Mouse (Mus musculus): Measurements from ENCODE around the gene B4galnt4.

DNA sequence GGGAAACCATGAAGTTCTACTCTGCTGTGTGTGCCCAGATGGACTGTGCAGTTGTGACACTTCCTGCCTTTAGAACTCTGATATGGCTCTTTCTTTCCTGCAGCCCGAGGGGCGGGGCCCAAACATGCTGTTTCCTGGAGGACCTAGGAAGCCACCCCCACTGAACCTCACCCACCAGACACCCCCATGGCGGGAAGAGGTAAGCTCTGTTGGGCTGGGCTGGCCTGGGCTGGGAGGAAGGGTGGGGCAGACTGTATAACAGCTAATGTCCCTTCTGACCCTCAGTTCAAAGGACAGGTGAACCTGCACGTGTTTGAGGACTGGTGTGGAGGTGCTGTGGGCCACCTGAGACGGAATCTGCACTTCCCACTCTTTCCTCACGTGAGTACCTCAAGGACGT, 3.3 kb downstream of the B4galnt4 start:
- TF ChIP-seq JUND (IDR thresholded peaks at IDR 0.05; ENCODE audit: low read depth, low read length) (no peak), CTCF (IDR thresholded peaks at IDR 0.05 in 2 of 3, conservative IDR thresholded peaks at IDR 0.05 in 1 of 3; ENCODE audit: control insufficient read depth in 1 of 3, insufficient read depth in 1 of 3, low read depth in 2 of 3, low read length in 3 of 3, poor library complexity in 1 of 3, severe bottlenecking in 1 of 3) (no peak), GABPA (IDR thresholded peaks at IDR 0.05; ENCODE audit: low read depth, low read length) (no peak), TCF12 (IDR thresholded peaks at IDR 0.05; ENCODE audit: low read depth, low read length) (no peak), POLR2A (IDR thresholded peaks at IDR 0.05; ENCODE audit: control insufficient read depth in 1 of 2, insufficient read depth in 1 of 2, low read depth in 1 of 2, low read length in 2 of 2, poor library complexity in 1 of 2) (no peak), EP300 (IDR thresholded peaks at IDR 0.05; ENCODE audit: low read depth in 1 of 2, low read length in 2 of 2) (no peak), MEF2A (IDR thresholded peaks at IDR 0.05; ENCODE audit: extremely low read depth, insufficient replicate concordance, low read depth, low read length, poor library complexity, severe bottlenecking) (no peak), MXI1 (IDR thresholded peaks at IDR 0.05; ENCODE audit: low read depth, low read length) (no peak), E2F4 (IDR thresholded peaks at IDR 0.05; ENCODE audit: borderline replicate concordance, low read depth, low read length) (no peak)
